Mouse (Mus musculus) mouse embryonic stem cell (cell line): ENCODE measurements around the gene Tmem262.

Experiments
- in situ Hi-C, 2 experiments: fragments of 300-500 bp; cut with MboI; formaldehyde crosslinking; loops; 1 replicate in 1 of 2; 3 replicates in 1 of 2; pipeline ENCODE4 v1.14.3; 2019 to 2020; ENCODE audit warnings: low sequenced_read_pairs in 2 of 2, low pct_unique_long_range_greater_than_20kb in 1 of 2, mixed read lengths in 1 of 2; ENCODE audit not compliant: unreplicated experiment in 1 of 2

The Tmem262 gene

GRCm38 (mm10) chr19:6126289-6126688, 46.5 kb downstream of the Tmem262 start:
- in situ Hi-C loops, result loop anchor here (5.0 to 10.0 kb wide), 3 partner anchors 89 to 164 kb away; partner anchors contain the start of genes Pola2 (in 2 of the 2) and Capn1 (in 1 of the 2)

- in situ Hi-C loops, result loop anchor here (5.0 to 10.0 kb wide), 3 partner anchors 90 to 165 kb away; partner anchors contain the start of genes Pola2 (in 2 of the 2) and Capn1 (in 1 of the 2)
Measured at GRCm38 (mm10) chr19:6126789-6127580, 47.2 kb downstream of the Tmem262 start.

GRCm38 (mm10) chr19:6127760-6128341, 48.0 kb downstream of the Tmem262 start, which contains the start of gene Snx15:
TSS of gene Snx15 (minus strand) at chr19:6128304.
- in situ Hi-C loops, result loop anchor here (5.0 to 10.0 kb wide), 3 partner anchors 91 to 166 kb away; partner anchors contain the start of genes Pola2 (in 2 of the 2) and Capn1 (in 1 of the 2)
